Mouse (Mus musculus): Measurements from ENCODE around the gene Smo. TPM values are rescaled to one million over a fixed set of nuclear protein-coding genes. Genes with fewer than 3 reads are reported as not detected.
"Not testable (repeated sequence)": the region's sequence is repeated elsewhere in the genome, so short reads cannot be mapped to it uniquely, and the experiment has no call there.

Gene Smo
- total RNA-seq, 4 experiments from 2014 or later, result 17.0 to 18.9 (median 18.1) TPM

DNA sequence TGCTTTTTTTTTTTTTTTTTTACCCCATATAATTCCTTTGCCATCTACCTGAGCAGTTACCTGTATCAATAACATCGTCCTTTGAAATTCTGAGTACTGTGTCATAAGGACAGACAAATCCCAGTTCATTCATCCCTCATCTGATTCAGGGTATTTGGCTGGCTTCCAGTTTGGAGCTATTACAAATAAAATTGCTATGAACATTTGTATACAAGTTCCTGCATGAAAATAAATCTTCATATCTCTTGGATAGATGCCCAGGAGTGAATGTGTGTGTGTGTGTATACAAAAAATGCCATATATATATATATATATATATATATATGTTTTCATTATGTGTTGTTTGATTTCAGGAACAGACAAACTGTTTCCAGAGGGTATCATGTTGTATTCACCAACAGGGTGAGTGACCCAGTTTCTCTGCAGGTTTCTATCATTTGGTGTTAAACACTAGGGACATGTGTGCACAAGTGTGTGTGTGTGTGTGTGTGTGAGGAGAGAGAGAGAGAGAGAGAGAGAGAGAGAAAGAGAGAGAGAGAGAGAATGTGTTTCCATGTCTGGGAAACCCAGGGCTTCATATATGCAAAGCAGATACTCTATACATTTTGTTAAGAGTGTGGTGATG, 8.6 kb upstream of the Smo start:
- no peak for DNase-seq (ENCODE audit: low spot score in 2 of 2)

DNA sequence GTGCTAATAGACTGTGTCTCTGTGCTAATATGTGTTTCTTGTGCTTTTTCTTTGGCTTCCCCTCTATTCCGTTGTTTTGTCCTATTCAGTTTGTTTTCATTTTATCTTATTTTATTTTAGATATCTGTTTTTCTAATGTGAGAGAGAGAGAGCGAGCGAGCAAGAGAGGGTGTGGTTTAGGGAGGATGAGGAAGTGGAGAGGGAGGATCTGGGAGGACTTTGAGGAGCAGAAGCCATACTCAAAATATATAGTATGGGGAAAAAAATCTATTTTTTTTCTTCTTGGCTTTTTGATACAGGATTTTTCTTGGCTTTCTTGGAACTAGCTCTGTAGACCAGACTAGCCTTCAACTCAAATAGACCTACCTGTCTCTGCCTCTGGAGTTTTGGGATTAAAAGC, 7.3 kb upstream of the Smo start:
- no peak for DNase-seq (ENCODE audit: low spot score in 2 of 2)

DNA sequence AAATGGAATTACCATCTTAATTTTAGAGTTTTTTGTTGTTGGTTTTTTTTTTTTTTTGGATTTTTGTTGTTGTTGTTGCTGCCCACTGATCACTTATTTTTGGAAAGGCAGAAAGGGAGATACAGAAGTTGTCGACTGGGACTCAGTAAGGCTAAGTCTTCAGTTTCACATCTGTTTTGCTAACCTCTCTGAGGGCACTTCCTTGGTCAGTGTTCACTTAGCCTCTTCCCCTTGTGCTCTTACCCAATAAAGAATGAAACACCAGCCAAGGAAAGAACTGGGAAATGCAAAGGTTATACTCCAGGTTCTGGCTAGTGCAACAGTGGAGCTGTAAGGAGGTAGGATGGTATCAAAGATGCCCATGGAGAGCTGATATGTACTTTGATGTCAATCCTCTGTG, 5.8 kb upstream of the Smo start:
- DNase-seq (ENCODE audit: low spot score in 2 of 2), result no peak

DNA sequence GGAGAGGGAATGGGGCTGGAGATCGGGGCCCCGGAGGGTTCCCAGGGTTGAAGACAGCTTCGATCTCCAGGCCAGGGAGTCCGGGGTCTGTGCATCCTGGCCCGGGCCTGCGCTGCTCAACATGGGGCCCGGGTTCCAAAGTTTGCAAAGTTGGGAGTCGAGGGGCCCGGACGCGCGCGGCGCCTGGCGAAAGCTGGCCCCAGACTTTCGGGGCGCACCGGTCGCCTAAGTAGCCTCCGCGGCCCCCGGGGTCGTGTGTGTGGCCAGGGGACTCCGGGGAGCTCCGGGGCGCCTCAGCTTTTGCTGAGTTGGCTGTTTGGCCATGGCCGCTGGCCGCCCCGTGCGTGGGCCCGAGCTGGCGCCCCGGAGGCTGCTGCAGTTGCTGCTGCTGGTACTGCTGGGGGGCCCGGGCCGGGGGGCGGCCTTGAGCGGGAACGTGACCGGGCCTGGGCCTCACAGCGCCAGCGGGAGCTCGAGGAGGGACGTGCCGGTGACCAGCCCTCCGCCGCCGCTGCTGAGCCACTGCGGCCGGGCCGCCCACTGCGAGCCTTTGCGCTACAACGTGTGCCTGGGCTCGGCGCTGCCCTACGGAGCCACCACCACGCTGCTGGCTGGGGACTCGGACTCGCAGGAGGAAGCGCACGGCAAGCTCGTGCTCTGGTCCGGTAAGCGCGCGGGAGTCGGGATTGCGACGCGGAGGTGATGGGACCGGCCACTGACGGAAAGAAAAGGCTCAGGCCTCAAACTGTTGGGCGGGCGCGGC, 567 bp downstream of the Smo start:
- no peak for DNase-seq (ENCODE audit: low spot score in 2 of 2)

DNA sequence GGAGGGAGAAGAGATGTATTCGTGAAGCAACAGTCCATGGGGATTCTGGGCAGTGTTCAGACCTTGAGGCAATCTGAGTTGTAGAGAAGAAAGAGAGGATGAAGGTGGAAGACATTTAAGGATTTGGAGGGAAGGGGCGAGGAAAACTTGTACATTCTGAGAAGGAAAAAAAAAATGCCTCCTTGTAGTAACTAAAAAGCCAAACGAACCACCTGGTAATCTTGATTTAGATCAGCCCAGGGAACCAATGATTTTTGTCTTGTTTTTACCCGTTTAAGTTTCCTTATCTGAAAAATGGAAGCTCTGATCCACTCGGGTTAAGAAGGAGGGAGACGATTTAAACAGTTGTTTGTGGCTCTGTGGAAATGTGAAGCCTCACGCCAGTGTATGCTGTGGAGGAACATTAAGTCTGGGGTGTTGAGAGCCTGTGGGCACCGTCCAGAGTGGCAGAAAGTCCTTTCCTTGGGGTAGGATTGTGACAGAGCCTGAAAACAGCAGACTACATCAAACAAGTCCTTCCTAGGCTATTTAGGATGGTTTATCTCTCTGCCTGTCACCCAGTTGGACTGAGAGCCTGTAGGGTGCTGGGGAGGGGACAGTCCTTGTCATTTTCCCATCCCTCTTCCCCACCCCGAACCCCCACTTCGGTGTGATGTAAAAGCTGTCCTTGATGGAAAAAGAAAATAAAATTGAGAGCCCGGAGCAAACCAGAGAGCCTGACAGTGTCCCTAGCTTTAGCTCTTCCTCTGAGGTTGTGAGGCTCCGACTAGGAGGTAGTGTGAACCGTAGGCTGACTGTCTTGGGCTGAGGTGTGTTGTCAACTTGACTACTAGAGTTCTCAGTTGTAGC, 1.5 kb downstream of the Smo start:
- DNase-seq (ENCODE audit: low spot score in 2 of 2), result no peak

DNA sequence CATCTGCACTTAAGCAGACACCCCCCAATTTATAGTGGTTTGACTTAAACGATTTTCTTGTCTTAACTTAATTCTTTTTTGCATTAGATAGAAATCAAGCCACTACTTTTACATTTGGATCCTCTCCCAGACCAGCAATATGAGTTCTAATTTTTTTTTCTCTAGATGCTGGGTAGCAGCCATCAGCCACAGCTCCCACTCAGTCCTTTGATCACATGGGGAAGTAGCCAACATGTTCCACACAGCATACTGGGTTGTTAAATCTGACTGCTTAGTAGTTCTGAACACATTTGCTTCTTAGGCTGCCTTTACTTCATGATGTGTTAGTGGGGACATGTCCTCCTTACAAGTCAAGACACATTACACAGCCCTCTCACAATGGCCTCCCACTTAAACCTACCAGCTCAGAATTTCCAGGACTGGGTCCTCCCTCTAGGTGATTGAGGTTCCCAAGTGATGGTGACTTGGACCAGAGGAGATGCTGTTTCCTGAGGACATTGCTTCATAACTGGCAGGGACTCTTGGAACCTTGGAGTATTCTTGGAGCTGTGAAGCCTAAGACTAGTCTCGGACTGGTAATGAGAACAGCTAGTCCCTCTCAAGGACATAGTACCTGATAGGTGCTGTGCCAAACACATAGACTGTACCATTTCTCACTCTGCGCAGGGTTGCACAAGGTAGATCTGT, 16.3 kb downstream of the Smo start:
- DNase-seq (ENCODE audit: low spot score in 2 of 2), result no peak

DNA sequence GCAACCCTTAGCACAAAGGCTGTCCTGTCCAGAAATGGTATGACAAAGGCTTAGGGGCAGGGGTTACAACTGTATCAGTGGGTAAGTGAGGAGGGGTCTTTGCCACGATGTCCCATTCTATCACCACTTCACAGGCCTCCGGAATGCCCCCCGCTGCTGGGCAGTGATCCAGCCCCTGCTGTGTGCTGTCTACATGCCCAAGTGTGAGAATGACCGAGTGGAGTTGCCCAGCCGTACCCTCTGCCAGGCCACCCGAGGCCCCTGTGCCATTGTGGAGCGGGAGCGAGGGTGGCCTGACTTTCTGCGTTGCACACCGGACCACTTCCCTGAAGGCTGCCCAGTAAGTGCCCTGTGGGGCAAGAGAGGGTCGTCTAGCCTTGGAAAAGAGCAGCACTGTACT, 18.0 kb downstream of the Smo start:
- no peak for DNase-seq (ENCODE audit: low spot score in 2 of 2)

DNA sequence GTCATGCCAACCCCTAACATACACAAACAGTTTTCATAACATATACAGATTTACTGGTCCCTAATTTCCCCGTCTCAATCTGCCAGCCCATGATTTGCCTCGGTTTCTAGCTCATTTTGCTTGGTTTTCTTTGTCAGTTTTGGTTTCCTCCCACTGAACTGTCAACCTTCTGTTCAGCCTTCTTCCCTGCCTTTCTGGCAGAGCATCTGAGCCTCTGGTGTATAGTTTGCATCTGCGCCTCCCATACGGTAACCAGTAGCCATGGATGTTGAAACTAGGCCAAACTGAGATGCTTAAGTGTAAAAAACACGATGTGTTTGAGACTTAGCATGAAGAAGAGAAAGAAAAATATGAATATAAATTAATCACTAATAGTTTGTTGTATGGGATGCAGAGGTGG, 20.7 kb downstream of the Smo start:
- peak; percentile 63 to 70 for DNase-seq (ENCODE audit: low spot score in 2 of 2)

DNA sequence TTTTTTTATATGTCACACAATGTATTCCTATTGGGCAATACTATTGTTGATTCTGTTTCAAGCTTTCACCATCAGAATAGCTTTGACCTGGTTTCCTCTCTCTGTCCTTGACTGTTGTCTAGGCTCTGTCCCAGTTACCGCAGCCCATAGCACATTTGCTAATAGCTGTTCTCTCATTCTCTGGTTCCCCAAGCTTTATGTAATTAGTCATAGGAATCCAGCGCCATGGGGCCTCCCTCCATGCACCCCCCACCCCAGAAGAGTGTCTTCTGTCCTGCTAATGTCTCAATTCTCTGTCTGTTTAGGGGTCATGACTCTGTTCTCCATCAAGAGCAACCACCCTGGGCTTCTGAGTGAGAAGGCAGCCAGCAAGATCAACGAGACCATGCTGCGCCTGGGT, 21.2 kb downstream of the Smo start:
- no peak for DNase-seq (ENCODE audit: low spot score in 2 of 2)

DNA sequence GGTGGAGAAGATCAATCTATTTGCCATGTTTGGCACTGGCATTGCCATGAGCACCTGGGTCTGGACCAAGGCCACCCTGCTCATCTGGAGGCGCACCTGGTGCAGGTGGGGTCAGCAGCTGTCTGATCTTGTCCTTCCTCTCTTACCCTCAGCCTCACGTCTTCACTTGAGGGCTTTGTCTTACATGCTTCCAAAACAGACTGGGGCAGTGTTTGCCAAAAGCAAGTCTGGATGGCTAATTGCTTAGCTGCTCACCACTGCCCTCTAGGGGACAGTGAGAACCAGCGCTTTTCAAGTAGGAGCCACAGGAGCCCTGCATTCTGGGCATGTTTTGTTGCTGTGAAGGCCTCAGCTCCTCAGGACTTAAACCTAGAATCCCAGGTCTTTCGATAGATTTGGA, 23.1 kb downstream of the Smo start:
- DNase-seq (ENCODE audit: low spot score in 2 of 2), result peak; percentile 70 to 77

DNA sequence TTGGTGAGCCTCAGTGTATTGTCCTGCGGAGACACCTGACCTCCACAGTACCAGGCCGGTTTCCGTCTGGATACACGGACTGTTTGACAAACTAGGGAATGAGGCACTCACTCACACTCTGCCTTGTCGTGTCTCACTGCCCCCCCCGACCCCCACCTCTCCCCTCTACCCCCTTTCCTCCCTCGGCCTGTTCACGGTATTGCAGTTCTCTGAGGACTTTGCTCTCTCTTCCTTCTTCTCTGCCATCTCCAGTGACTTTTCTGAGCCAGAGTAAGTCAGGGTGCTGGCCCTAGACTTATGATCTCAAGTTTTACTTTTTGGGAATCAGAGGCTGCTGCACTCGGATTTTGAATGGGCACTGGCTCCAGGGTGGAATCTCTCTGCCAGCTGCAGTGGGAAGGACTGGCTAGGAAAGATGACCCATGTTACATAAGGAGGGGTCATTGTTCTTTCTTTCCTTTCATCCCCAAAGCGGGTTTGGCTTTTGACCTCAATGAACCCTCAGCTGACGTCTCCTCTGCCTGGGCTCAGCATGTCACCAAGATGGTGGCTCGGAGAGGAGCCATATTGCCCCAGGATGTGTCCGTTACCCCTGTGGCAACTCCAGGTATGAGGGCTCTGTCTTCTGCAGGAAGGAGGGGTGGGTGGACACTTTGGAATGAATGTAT, 23.8 kb downstream of the Smo start:
- DNase-seq (ENCODE audit: low spot score in 2 of 2), result no peak

DNA sequence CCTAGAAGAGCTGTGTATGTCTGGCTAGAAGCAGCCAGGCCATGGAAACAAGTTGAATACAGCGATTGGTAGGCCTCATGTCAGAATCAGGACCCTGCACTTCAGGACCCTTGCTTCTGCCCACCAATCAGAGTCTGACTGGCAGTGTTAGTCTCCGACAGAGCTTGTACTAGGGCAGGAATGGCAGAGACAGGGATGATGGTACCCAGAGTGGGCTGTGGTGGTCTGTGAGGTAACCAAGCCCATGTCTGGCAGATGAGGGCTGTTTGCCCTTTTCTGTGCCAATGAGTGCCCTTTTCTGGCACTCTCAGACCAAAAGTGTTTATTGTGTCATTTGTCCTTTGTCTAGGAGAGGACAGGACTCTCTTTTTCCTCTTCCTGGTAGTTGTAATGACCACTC, 25.1 kb downstream of the Smo start:
- not testable (repeated sequence) for DNase-seq (ENCODE audit: low spot score in 2 of 2)

DNA sequence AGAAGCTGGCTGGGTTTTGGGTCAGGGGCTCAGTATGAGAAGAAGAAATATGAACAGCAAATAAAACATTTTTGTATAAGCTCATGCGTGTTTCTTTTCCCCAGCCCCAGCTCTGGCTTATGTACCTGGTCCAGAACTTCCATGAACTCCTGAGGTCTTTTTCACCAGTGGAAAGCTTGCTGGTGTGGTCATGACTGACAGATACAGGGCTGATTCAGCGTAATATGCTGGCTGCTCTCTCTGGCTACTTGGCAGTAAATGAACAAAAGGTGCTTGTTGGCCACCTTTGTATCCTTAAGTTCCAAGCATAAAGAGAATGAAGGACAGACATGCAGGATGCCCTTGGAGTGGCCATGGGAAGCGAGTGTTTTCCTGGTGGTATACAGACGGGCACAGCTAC, 26.0 kb downstream of the Smo start:
- no peak for DNase-seq (ENCODE audit: low spot score in 2 of 2)

DNA sequence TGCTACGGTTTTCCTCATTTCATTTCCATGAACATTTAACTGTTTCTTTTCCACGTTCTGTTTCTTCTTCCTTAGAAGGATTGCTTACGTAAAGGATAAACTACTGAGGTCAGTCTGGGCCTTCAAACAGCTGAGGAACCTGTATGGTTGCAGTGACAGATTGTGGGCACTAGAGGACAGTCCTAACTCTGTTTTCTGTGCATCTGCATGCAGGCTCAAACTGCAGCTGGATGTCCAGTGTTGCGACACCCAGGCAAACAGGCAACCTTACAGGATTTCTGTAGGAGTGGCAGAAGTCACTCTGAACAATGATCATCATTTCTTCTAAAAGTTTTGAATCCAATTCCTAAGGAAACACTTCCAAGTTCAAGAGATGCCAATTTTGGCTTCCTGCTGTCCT, 27.2 kb downstream of the Smo start:
- no peak for DNase-seq (ENCODE audit: low spot score in 2 of 2)

DNA sequence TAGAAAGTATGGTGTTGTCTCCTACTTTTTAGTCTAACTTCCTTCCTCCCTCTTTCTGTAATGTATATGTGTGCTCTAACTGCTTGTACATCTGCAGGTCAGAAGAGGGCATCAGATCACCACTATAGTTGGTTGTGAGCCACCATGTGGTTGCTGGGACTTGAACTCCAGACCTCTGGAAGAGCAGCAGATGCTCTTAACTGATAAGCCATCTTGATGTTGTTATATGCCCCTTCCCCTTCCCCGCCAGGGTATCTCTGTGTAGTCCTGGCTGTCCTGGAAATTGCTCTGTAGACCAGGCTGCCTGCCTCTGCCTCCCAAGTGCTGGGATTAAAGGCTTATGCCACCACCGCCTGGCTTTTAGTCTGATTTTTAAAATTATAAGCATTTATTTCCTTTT, 31.6 kb downstream of the Smo start:
- no peak for DNase-seq (ENCODE audit: low spot score in 2 of 2)

DNA sequence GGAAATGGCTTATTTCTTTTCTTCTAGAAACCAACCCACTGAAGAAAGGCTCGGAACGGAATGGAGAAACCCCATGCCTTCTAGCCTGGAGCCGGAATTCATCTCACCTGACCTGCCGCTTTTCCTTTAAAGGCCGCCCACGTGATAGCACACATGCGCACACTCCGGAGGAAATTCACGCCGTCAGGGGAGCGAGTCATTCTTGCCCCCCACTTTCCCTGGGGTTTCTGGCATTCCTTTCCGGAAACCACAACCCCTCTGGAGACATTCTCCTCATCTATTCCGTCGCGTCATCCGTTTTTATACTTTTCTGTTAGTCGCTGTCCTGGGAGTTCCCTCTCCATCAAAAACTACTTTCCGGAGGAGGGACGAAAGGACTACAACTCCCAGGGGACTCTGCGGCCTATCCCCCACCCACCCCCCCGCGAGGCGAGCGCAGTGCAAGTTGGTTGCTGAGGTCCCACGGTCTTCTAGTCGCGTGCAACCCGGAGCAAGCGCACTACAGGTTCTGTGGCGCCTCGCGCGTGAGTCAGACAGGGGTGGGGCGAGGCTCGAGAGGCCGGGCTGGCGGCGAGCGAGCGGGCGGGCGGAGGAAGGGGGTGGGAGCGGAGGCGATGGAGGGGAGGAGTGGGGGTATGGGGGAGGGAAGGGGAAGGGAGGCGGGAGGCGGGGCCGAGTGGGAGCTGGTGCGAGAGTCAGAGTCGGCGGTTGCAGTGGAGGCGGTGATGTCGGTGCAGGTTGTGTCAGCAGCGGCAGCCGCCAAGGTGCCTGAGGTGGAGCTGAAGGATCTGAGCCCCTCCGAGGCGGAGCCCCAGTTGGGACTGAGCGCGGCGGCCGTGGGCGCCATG, 32.7 kb downstream of the Smo start, which contains the start of gene Ahcyl2:
Gene Ahcyl2, plus strand, starts transcription at position 199 of the 848 bp plus-strand sequence.
- peak; percentile 93 to 95 for DNase-seq (ENCODE audit: low spot score in 2 of 2)

DNA sequence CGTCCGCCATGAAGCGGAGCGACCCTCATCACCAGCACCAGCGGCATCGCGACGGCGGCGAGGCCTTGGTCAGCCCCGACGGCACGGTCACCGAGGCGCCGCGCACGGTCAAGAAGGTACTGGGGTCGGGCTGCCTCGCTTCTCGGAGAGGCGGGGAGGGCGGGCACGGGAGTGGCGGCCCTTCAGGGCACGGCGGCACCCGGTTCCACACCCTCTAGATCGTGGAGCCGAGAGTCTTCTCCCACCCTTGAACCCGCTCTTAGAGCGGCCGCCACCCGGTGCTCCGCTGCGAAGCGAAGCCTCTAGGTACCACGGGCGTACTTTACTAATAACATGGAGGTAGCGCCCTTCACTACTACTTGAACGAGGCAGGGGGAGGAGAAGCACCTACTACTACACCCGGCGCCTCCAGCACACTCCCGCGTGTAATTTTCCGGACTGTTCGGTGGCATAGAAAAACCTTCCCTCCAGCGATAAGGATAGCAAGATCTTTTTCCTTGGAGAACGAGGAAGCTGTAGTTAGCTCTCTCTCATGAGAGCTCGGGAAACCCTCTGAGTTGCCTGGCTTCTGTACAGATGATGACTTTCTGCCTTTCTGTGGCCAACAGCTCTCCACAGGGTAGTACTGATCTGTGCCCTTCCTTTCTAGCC, 33.6 kb downstream of the Smo start:
- no peak for DNase-seq (ENCODE audit: low spot score in 2 of 2)

DNA sequence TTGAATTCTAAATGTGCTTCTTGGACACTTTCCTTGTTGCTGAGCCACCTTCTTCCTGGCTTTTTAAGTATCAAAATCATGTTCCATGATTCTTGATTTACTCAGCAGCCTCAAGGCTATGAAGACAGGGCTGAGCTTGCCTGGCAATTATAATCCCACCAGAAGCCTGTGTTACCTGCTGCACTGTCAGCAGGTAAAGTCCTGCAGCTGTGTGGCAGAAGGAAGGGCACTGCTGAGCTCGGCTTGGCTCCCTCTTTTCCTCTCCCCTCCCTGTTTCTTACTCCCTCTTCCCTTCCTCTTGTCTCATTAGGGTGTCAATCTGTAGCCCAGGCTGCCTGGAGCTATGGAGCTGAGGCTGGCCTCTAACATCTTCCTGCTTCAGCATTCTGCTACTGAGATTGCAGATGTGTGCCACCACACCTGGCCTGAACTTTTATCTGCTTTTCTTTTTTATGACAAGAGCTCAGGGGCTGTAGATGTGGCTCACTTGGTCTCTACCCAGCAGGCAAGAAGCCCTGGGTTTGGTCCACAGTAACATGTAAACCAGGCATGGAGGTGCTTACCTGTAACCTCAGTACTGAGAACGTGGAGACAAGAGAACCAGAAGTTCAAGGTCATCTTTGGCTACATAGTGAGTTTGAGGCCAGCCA, 35.5 kb downstream of the Smo start:
- DNase-seq (ENCODE audit: low spot score in 2 of 2), result no peak

DNA sequence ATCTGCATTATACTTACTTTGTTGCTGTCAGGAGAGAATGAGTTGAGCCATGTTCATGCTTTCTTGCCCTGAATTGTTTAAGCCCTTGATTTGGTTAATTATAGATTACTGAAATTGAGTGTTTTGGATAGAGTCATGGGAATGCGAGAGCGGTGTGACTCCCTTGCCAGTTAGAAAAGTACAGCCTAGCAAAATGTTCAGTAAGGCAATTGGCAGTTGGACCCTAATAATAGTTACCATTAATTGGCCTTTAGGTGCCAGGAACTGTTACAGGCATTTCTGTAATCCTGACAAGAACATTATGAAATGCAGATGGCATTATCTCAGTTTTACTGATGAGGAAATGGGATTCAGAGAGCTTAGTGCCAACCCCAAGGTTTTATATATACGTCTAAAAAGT, 36.9 kb downstream of the Smo start:
- DNase-seq (ENCODE audit: low spot score in 2 of 2), result no peak

Data from layer of hippocampus, adult 8-10 months (tissue).